Mouse (Mus musculus) limb, embryonic 10.5 days (tissue): Measurements from ENCODE around the gene Otx2. TPM values are rescaled to one million over a fixed set of nuclear protein-coding genes. Genes with fewer than 3 reads are reported as not detected.

Source experiments
- DNase-seq: peaks from one replicate; pipeline ENCODE4 v3.0.0-alpha.2; 2017; ENCODE audit warnings: low spot score
- H3K27ac ChIP-seq: fragments of 300-500 bp; sonication (generic); 2 replicates; pipeline ENCODE4 v1.5.1; 2016; ENCODE audit warnings: mild to moderate bottlenecking
- H3K27me3 ChIP-seq: fragments of 300-500 bp; sonication (generic); 2 replicates; pipeline ENCODE4 v1.6.1; 2016; ENCODE audit warnings: low read depth, mild to moderate bottlenecking; ENCODE audit not compliant: poor library complexity, severe bottlenecking
- H3K36me3 ChIP-seq: fragments of 300-500 bp; sonication (generic); 2 replicates; pipeline ENCODE4 v1.6.1; 2016; ENCODE audit warnings: mild to moderate bottlenecking, moderate library complexity
- H3K4me1 ChIP-seq: fragments of 300-500 bp; sonication (generic); 2 replicates; pipeline ENCODE4 v1.6.1; 2016
- H3K4me3 ChIP-seq: fragments of 300-500 bp; sonication (generic); 2 replicates; pipeline ENCODE4 v1.5.1; 2016; ENCODE audit warnings: mild to moderate bottlenecking, moderate library complexity
- H3K9me3 ChIP-seq: fragments of 300-500 bp; sonication (generic); replicated peaks from 2 replicates; pipeline ENCODE4 v1.6.1; 2016; ENCODE audit warnings: mild to moderate bottlenecking
- WGBS: fragments of 180-500 bp; shearing (Covaris S2); methylation state at CpG from one replicate; pipeline ENCODE4 v1.1.7; 2016; 5-methylcytosine and 5-hydroxymethylcytosine counted together
- polyA plus RNA-seq: library from polyadenylated mRNA; unstranded; fragments of >200 nt; fragmentation: Nextera tagmentation; extraction: Ambion mirVana; gene quantifications from 2 replicates; pipeline ENCODE4 v1.2.1, GENCODE M21; 2016

The Otx2 gene
- polyA plus RNA-seq, 1 experiment from 2014 or later: not detected

DNA sequence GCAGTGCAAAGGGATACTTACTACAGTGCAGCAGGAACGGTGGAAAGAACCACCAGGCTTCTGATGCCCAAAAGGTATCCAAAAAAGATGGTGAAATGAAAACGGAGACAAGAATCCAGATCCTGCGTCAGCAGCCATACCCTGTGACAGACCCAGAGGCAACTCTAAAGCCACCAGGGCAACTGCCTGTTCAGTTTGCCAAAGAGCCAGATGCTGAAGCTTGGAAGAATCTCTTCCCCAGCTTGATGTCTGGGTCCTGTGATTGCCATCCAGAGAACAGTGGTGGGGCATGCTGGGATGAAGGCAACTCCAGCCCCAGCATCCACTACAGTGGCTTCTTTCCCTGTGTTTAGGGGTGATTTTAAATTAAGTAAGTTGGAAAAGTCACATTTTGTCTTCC lies 5.1 kb upstream of the Otx2 start:
- Histone ChIP-seq H3K4me3 (no peak overlapping the region), H3K27ac (no peak overlapping the region), H3K27me3 (peaks cover 40% of the 10 kb centered on the region), H3K9me3 (no peaks in the 10 kb centered on the region), H3K36me3 (no peaks in the 10 kb centered on the region), H3K4me1 (peaks cover 5% of the 10 kb centered on the region)
- WGBS: 84% methylated on average over 3 of the region's 3 CpGs
- DNase-seq: no peak

DNA sequence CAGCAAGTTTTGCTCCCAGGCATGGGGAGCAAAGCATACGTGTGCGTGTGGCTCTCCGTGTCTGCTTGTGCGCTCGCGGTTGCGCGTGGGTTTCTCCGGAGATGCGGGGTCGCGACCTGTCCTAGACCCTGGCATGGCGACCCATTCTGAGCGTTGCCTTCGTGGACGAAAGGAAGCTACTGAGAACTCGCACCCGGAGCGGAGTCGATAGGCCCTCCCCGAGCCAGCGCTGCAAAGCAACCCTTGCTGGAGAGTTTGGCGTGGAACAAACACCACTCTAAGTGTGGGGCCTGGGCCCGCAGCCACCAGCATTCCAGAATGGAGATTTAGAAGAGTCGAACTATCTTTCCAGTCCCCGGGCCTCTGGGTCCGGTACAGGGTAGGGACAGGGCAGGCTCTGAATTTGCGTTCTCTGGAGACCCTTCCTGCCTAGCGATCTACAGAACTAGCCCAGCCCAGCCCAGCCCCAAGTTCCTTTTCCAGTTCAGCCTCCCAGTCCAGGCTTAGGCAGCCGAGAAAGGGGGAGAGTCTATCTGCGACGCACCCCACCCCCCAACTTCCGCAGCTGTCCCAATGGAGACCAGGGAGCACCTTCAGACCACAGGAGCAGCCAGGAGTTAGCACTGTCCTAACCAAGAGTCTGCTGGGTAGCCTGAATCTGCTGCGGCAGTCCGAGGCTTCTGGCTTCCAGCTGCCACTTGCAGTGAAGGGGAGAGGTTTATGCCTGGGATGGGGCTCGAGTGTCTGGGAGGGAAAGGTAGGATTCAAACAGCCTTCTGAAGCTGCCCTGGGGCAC lies 615 bp upstream of the Otx2 start:
- Histone ChIP-seq H3K4me1 (peaks cover 10% of the 10 kb centered on the region), H3K4me3 (peak overlapping the region; percentile 34), H3K36me3 (no peaks in the 10 kb centered on the region), H3K9me3 (no peaks in the 10 kb centered on the region), H3K27me3 (peaks cover 84% of the 10 kb centered on the region), H3K27ac (no peak overlapping the region)
- 1% methylated on average over 36 of the region's 36 CpGs for WGBS
- peak; percentile 51 for DNase-seq

DNA sequence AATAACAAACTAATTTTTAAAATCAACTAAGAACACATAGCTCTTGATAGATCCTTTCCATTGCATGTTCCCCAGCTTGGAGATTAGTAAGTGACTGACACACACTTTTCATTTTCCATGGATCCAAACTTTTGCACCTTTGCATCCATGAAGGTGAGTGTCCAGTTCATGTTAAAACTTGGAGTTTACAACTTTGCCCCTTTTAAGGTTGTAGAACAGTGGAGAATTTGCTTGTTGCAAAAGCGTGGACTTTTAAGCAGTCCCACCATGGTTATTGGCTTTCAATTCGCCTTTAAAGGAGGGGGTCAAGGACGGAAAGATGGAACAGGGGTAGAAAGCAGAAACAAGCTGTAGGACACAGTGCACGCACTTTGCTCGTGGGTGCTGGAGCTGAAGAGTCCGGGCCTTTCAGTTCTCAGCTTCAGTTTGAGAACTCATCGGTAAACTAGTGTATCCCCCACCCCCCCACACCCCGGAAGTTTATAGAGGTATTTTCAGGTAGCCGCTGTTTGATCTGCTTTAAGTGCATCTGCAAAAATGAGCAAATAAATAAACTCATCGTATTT lies 925 bp downstream of the Otx2 start:
- Histone ChIP-seq H3K27ac (no peak overlapping the region), H3K27me3 (peaks cover 95% of the 10 kb centered on the region), H3K4me1 (peaks cover 17% of the 10 kb centered on the region), H3K9me3 (no peaks in the 10 kb centered on the region), H3K4me3 (no peak overlapping the region), H3K36me3 (no peaks in the 10 kb centered on the region)
- no peak for DNase-seq
- WGBS: 15% methylated on average over 10 of the region's 10 CpGs

DNA sequence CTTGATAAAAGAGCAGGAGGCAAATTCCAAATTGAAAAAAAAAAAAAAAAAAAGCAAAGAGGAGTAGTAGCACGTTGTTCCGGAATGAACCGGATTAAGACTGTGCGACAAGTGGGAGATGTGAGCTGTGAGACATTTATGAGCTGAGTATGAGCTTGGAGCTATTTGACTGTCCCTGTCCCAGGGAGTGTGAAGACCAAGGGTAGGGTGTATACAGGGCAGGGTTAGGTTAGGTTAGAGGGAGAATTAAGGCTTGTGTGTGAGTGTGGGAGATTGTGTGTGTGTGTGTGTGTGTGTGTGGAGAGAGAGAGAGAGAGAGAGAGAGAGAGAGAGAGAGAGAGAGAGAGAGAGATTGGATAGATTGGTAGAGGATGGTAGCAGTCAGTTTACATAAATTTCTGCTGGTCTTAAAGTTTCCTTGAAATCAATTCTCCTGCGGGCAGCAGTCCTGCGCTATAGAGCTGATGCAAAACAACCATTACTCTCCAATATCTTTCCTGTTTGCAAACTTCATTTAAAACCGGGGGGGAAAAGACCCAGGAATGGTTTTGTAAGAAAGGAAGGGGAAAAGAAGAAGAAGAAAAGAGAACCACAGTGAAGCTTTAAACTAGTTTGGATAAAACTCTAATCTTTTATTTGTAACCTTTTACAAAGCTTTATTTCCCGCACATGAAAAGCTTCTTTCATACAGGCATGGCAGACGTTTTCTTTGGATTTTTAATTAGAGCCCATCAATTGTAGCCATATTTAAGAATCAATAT lies 2.0 kb downstream of the Otx2 start:
- DNase-seq: no peak
- H3K4me3 ChIP-seq: no peak overlapping the region
- peaks cover 100% of the 10 kb centered on the region for H3K27me3 ChIP-seq
- WGBS: 23% methylated on average over 9 of the region's 9 CpGs
- no peak overlapping the region for H3K27ac ChIP-seq
- H3K36me3 ChIP-seq: no peaks in the 10 kb centered on the region
- H3K4me1 ChIP-seq: peaks cover 17% of the 10 kb centered on the region
- no peaks in the 10 kb centered on the region for H3K9me3 ChIP-seq

DNA sequence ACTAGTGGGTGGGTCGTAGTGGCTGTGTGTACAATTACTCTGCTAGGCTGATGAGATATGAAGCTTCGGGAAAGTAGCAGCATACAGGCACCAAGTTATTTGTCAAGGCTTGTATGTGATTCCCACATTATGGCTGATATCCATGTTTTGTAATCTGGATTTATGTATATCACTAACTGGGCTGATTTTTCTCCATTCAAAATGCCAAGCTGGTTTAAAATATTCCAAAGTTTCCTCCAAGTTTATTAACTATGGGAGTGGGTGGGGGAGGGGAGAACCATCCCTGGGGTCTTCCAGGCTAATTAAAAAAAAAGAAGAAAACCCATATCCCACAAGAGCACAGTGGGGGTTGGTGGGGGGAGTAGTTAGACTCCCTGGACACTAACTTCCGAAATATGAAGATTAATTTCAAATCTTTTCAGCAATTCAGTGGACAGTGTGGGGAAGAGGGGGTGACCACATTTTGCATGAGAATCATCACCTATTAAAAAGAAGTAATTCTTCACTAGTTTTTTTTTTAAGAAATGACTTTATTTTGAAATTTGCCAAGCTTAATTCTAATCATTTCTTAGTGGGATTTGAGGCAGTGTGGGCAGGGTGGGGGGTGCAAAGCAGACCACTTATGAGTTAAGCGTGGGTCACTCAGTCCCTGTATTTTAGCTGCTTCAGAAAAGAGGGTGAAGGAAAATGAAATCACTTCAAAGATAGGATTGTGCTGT lies 2.7 kb downstream of the Otx2 start:
- H3K27me3 ChIP-seq: peaks cover 100% of the 10 kb centered on the region
- WGBS: 41% methylated on average over 4 of the region's 4 CpGs
- no peaks in the 10 kb centered on the region for H3K36me3 ChIP-seq
- H3K27ac ChIP-seq: no peak overlapping the region
- H3K9me3 ChIP-seq: no peaks in the 10 kb centered on the region
- no peak for DNase-seq
- no peak overlapping the region for H3K4me3 ChIP-seq
- peaks cover 25% of the 10 kb centered on the region for H3K4me1 ChIP-seq

DNA sequence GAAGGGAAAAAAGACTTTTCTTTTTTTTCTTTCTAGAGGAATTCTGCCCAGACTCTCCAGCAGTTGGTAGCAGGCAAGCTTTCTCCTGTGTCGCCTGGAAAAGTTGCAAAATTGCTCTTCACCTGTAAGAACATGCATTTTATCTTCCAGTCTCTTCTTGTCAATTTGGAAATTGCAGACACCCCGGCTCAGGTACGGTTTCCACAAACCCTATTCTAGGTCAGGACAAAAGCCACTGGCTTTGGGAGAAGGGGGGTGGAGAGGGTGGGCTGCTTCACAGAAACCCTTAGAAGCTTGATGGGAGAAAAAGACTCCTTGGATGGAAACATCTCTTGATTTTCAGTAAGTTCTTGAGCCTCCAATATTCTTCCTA lies 3.4 kb downstream of the Otx2 start:
- WGBS: 3% methylated on average over 3 of the region's 3 CpGs
- Histone ChIP-seq H3K36me3 (no peaks in the 10 kb centered on the region), H3K27me3 (peaks cover 100% of the 10 kb centered on the region)

DNA sequence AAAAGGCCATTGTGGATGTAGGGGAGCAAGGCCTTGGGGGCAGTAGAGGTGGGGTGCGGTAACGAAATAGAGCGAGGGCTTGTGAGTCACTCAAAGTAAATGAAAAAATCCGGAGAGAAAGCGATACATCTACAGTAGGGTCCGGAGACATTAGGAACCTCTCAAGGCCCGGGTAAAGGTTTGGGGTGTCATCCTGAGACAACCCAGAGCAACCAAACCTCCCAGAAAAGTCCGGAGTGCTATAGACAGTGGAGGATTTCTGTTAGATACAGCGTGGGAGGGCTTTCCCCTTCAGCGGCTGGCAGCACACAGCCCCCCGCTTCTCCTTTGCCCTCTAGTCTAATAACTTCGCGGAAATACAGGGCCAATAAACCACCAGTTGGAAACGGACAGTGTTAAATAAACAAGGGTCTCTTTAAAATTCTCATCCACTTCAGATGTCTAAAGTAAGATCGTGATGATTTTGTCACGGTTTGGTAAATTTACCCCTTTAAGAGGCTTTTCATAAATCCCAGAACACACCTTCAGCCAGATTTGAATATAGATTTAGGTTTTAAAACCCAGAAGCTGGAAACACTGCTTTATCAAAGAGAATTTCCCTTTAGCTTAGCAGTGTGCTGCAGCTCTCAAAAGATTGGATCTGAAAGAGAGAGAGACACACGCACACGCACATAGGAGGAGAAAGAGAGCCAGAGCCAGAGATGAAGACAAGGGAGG lies 3.9 kb downstream of the Otx2 start:
- 2% methylated on average over 18 of the region's 18 CpGs for WGBS
- Histone ChIP-seq H3K27ac (no peak overlapping the region), H3K4me3 (no peak overlapping the region), H3K9me3 (no peaks in the 10 kb centered on the region), H3K4me1 (peaks cover 37% of the 10 kb centered on the region), H3K27me3 (peaks cover 100% of the 10 kb centered on the region), H3K36me3 (no peaks in the 10 kb centered on the region)
- DNase-seq: peak; percentile 47

More for the DNA sequence above, 3.4 kb downstream of the Otx2 start:
- Histone ChIP-seq H3K4me3 (no peak overlapping the region), H3K27ac (no peak overlapping the region), H3K4me1 (peaks cover 32% of the 10 kb centered on the region), H3K9me3 (no peaks in the 10 kb centered on the region)
- DNase-seq: no peak

DNA sequence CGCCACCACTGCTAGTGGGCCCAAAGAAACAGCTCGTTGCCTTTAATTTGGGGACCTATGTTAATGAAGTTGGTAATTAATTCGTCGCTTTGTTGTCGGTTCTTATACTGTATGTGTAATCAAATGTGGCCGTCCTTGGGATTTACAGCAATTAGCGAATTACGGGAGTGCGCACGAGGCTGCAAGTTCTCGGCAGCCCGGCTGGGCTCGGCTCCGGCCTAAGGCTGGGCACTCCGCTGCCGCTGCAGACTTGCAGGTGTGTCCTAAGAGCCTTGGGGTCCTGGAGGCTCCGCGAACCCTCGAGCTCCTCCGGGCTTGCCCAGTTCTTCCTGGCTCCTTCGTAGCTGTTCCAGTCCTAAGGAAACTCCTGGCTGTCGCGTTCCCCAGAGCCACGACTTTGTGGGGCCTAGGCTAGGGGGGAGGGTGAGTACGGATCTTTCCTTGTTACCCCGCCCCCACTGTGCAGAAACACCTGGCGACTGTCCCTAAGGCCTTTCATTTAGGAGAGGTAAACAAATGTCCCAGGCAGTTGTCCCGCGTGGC lies 4.8 kb downstream of the Otx2 start:
- peak overlapping the region; percentile 25; the same call in 1 of the 2 replicates for H3K4me3 ChIP-seq
- H3K9me3 ChIP-seq: no peaks in the 10 kb centered on the region
- peak; percentile 70 for DNase-seq
- H3K27me3 ChIP-seq: peaks cover 100% of the 10 kb centered on the region
- no peaks in the 10 kb centered on the region for H3K36me3 ChIP-seq
- H3K27ac ChIP-seq: no peak overlapping the region
- WGBS: under 1% methylated on average over 29 of the region's 29 CpGs
- peaks cover 35% of the 10 kb centered on the region for H3K4me1 ChIP-seq

DNA sequence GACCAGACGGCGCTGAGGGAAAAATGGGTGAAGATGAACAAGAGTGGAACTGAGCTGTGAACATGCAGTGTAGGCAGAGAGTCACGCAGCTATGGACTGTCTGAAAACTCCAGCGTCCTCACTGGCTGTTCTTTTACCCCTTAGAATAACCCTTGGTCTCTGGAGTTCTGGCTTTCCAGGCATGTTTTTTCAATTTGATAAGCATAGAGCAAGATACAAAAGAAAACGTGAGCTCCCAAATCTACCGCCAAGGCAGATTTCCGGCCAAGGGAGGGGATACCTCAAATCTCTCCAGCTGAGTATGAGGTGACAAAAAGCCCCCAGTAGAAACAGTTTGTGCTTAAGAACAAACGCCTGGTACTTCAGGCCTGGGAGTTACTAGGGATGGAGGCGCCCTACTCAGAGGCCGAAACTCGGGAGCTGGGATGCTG lies 5.6 kb downstream of the Otx2 start:
- no peaks in the 10 kb centered on the region for H3K36me3 ChIP-seq
- peaks cover 100% of the 10 kb centered on the region for H3K27me3 ChIP-seq
- no peak overlapping the region for H3K27ac ChIP-seq
- WGBS: under 1% methylated on average over 11 of the region's 11 CpGs
- no peak overlapping the region for H3K4me3 ChIP-seq
- no peaks in the 10 kb centered on the region for H3K9me3 ChIP-seq
- peak; percentile 53 for DNase-seq
- peaks cover 29% of the 10 kb centered on the region for H3K4me1 ChIP-seq

DNA sequence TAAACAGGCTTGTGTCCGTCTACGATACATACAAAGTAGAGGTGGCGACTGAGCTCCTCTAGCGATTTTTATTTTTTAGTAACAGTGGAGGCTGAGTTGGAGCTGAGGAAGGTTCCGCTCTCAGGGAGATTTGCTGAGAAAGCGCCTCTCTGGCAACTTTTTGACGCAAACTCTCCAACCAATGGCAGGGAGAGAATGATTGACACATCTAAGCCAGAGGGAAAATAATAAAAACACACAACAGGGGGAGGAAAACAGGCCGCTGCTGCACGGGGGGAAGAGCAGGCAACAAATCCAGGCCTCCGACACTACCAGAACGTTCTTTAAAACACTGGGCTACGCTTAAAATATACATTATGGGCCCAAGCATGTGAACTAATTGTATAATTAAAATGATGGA lies 6.2 kb downstream of the Otx2 start:
- Histone ChIP-seq H3K4me1 (peaks cover 31% of the 10 kb centered on the region), H3K4me3 (no peak overlapping the region), H3K27me3 (peaks cover 100% of the 10 kb centered on the region), H3K36me3 (no peaks in the 10 kb centered on the region), H3K9me3 (no peaks in the 10 kb centered on the region), H3K27ac (no peak overlapping the region)
- WGBS: under 1% methylated on average over 12 of the region's 12 CpGs
- peak; percentile 59 for DNase-seq

DNA sequence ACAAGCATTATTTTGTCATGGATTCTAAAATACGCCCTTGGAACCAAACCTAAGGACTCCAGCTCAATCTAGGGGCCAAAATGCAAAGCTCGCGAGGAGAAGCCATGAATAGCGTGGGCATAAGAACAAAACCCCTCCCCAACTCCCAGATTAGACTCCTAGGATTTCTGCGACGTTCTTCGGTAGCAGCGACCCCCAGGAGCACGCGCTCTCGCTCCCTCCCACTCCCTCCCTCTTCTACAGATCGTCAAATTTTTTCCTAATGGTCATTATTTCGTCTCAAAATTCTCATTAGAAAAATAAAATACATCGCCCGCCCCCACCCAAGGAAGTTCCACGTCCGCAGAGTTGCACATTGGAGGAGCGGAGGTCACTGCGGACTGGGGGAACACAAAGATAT lies 6.8 kb downstream of the Otx2 start:
- peaks cover 38% of the 10 kb centered on the region for H3K4me1 ChIP-seq
- H3K27ac ChIP-seq: no peak overlapping the region
- H3K4me3 ChIP-seq: no peak overlapping the region; the same call in 1 of the 2 replicates
- peak; percentile 43 for DNase-seq
- H3K9me3 ChIP-seq: no peaks in the 10 kb centered on the region
- under 1% methylated on average over 19 of the region's 19 CpGs for WGBS
- H3K27me3 ChIP-seq: peaks cover 100% of the 10 kb centered on the region
- no peaks in the 10 kb centered on the region for H3K36me3 ChIP-seq
